Mouse (Mus musculus) spleen, adult 2 months (tissue): ENCODE measurements around the gene Os9. TPM values are rescaled to one million over a fixed set of nuclear protein-coding genes. Genes with fewer than 3 reads are reported as not detected.

ENCODE experiments used
- DNase-seq, 2 experiments: peaks; one replicate each; pipeline versions ENCODE4 v3.0.0 to v3.0.0-alpha.2; 2012 to 2021; ENCODE audit warnings: low spot score in 2 of 2, low read depth in 1 of 2
- H3K27ac ChIP-seq: fragments of 200-500 bp; 2 replicates; pipeline ENCODE4 v1.5.1; 2012; ENCODE audit warnings: low read length, inconsistent platforms; ENCODE audit not compliant: insufficient read depth
- H3K27me3 ChIP-seq: fragments of 200-500 bp; 2 replicates; pipeline ENCODE4 v1.6.1; 2012; ENCODE audit warnings: mild to moderate bottlenecking, moderate library complexity, low read length, inconsistent platforms; ENCODE audit not compliant: control insufficient read depth, insufficient read depth
- H3K36me3 ChIP-seq: fragments of 200-500 bp; 2 replicates; pipeline ENCODE4 v1.6.1; 2012; ENCODE audit warnings: mild to moderate bottlenecking, low read length, inconsistent platforms; ENCODE audit not compliant: control insufficient read depth, insufficient read depth
- H3K4me1 ChIP-seq: fragments of 200-500 bp; 2 replicates; pipeline ENCODE4 v1.6.1; 2011; ENCODE audit warnings: inconsistent platforms; ENCODE audit not compliant: control insufficient read depth, insufficient read depth, insufficient read length
- H3K4me3 ChIP-seq: fragments of 200-500 bp; 2 replicates; pipeline ENCODE4 v1.5.1; 2011; ENCODE audit warnings: mild to moderate bottlenecking, inconsistent platforms; ENCODE audit not compliant: insufficient read depth, insufficient read length; ENCODE audit errors: extremely low read depth
- CTCF ChIP-seq: fragments of 200-500 bp; IDR thresholded peaks from 2 replicates; pipeline ENCODE4 v1.5.1; 2011; ENCODE audit warnings: mild to moderate bottlenecking, inconsistent platforms; ENCODE audit not compliant: insufficient read depth, insufficient read length, insufficient replicate concordance; ENCODE audit errors: extremely low read depth
- POLR2A ChIP-seq: fragments of 200-500 bp; IDR thresholded peaks from 2 replicates; pipeline ENCODE4 v1.6.1; 2011; ENCODE audit warnings: low read depth, low read length, inconsistent platforms
- WGBS: fragments of 180-500 bp; shearing (Covaris S2); methylation state at CpG from one replicate; pipeline ENCODE4 v1.1.7; 2018; 5-methylcytosine and 5-hydroxymethylcytosine counted together
- polyA plus RNA-seq: library from polyadenylated mRNA; depleted of rRNA; stranded (reverse); fragments of >200 nt; gene quantifications from 2 replicates; pipeline ENCODE4 v1.2.3, GENCODE M21; 2012

Os9 gene
- polyA plus RNA-seq, 1 experiment = 48.7 TPM

DNA sequence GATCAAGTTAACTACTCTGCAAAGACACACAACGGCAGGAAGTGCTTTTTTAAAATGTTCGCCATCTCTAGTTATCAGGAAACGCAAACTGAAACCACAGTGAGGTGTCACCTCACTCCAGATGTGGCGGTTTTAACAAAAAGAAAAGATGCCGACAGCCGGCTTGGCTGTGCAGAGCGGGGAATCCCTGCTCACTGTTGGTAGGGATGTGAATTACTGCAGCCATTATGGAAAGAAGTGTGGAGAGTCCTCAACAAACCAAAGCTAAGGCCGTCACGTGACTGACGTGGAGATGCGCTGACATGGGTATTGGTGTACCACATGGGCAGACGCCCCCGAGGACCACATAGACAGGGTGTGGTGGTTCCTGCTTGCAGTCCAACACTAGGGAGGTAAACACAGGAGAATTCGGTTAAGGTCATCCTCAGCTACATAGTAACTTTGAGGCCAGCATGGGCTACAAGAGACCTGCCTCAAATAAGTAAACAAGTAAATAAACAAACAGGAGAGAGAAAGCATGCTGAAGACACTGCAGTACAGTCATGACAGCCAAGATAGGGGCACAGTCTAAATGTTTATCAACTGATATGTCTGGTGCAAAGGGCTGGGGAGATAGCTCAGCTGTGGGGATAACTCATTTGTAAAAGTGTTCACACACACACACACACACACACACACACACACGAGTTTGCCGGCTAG lies 13.2 kb downstream of the Os9 start:
- peaks cover 19% of the 10 kb centered on the region; the same call in 1 of the 2 replicates for H3K4me1 ChIP-seq
- WGBS = 19% methylated on average over 16 of the region's 16 CpGs
- peak overlapping the region; percentile 27; the same call in 1 of the 2 replicates for H3K4me3 ChIP-seq
- H3K36me3 ChIP-seq = no peaks in the 10 kb centered on the region; the same call in none of the 2 replicates
- H3K27me3 ChIP-seq = no peaks in the 10 kb centered on the region
- peak in 1 of 2 experiments; percentile 23 for DNase-seq
- TF ChIP-seq CTCF (no peak), POLR2A (no peak)
- H3K27ac ChIP-seq = peak overlapping the region; percentile 63

GRCm38 (mm10) chr10:127103631-127104030 lies 17.3 kb downstream of the Os9 start:
- H3K27ac ChIP-seq = no peak overlapping the region
- H3K4me1 ChIP-seq = peaks cover 19% of the 10 kb centered on the region; the same call in 1 of the 2 replicates
- H3K36me3 ChIP-seq = peaks cover 7% of the 10 kb centered on the region
- no peak for DNase-seq
- WGBS = 26% methylated on average over 7 of the region's 7 CpGs
- no peaks in the 10 kb centered on the region for H3K27me3 ChIP-seq
- TF ChIP-seq CTCF (no peak), POLR2A (no peak)
- no peak overlapping the region for H3K4me3 ChIP-seq

- Histone ChIP-seq H3K27me3 (no peaks in the 10 kb centered on the region), H3K4me3 (no peak overlapping the region), H3K27ac (no peak overlapping the region), H3K36me3 (peaks cover 24% of the 10 kb centered on the region), H3K4me1 (peaks cover 10% of the 10 kb centered on the region; the same call in 1 of the 2 replicates)
- WGBS = 63% methylated on average over 6 of the region's 6 CpGs
- DNase-seq = no peak
- TF ChIP-seq CTCF (no peak), POLR2A (no peak)
Observed at GRCm38 (mm10) chr10:127101151-127101550, 19.8 kb downstream of the Os9 start.

DNA sequence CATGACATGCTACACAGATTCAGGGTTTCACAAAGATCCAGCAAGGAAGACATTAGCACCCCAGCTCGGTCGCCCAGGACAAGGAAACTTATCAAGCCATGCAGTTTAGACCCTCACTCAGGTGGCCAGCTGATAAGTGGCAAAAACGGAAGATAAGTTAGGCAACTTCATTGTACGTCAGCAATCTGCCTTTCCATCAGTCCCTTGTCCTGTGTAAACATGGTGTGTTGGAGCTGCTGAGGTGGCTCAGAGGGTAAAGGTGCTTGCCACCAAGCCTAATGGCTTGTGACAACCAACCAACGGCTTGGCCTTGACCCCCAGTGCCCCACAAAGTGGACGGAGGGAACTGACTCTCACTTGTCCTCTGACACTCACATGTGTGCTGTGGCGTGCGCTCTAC lies 20.5 kb downstream of the Os9 start:
- DNase-seq = no peak
- no peak for TF ChIP-seq CTCF
- no peak for TF ChIP-seq POLR2A
- Histone ChIP-seq H3K27ac (no peak overlapping the region), H3K36me3 (peaks cover 30% of the 10 kb centered on the region), H3K4me3 (no peak overlapping the region), H3K27me3 (no peaks in the 10 kb centered on the region), H3K4me1 (peaks cover 10% of the 10 kb centered on the region; the same call in 1 of the 2 replicates)
- 80% methylated on average over 8 of the region's 8 CpGs for WGBS

GRCm38 (mm10) chr10:127099868-127100267 lies 21.1 kb downstream of the Os9 start:
- Histone ChIP-seq H3K36me3 (peaks cover 34% of the 10 kb centered on the region), H3K27me3 (no peaks in the 10 kb centered on the region), H3K4me3 (no peak overlapping the region), H3K27ac (no peak overlapping the region), H3K4me1 (peaks cover 10% of the 10 kb centered on the region; the same call in 1 of the 2 replicates)
- no peak for DNase-seq
- no peak for TF ChIP-seq POLR2A
- TF ChIP-seq CTCF = no peak
- 60% methylated on average over 15 of the region's 15 CpGs for WGBS

DNA sequence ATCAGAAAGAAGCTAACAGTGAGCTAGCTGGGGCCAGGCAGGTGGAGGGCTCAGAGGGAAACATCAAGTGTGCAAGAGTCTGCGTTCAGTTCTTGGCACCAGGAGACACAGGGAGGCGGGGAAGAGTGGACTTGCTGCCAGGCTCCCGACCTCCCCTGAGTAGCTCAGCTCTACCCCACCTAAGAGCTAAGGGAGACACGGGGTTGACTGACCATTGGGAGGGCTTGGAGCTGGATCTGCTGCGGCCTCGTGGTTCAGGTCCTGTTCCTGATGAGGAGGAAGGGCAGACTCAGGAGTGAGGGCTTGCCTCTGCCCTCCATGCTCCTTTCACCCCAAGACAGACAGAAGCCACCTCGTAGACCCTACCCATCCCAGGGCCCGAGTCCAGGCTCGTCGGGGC lies 21.7 kb downstream of the Os9 start:
- TF ChIP-seq CTCF = no peak
- Histone ChIP-seq H3K4me3 (no peak overlapping the region), H3K27me3 (no peaks in the 10 kb centered on the region), H3K4me1 (peaks cover 10% of the 10 kb centered on the region; the same call in 1 of the 2 replicates), H3K36me3 (peaks cover 35% of the 10 kb centered on the region), H3K27ac (no peak overlapping the region)
- WGBS = 87% methylated on average over 10 of the region's 10 CpGs
- no peak for DNase-seq

DNA sequence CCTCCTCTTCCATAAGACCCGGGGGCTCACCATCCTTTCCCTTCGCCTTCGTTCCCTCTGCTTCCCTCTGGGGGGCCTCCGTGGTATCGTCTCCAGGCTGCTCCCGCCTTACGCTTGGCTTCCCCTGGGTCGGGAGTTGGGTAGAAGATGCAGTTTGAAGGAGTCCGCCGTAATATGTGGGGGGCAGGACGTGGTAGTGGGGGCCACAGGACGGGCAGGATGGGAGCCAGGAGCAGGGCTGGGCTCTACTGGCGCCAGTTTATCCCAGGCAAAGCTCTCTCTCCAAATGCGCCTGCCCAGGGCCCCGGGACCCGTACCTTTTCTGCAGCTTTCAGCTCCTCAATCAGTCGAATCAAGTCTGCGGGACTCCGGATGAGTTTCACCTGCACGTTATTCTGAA lies 22.4 kb downstream of the Os9 start:
- 92% methylated on average over 20 of the region's 20 CpGs for WGBS

More for the DNA sequence above, 22.4 kb downstream of the Os9 start:
- no peaks in the 10 kb centered on the region for H3K27me3 ChIP-seq
- DNase-seq = no peak
- H3K4me3 ChIP-seq = no peak overlapping the region
- H3K27ac ChIP-seq = no peak overlapping the region
- TF ChIP-seq POLR2A (no peak), CTCF (no peak)
- H3K4me1 ChIP-seq = peaks cover 3% of the 10 kb centered on the region; the same call in 1 of the 2 replicates
- H3K36me3 ChIP-seq = peaks cover 35% of the 10 kb centered on the region
